Mouse (Mus musculus) testis, adult 2 months (tissue): ENCODE results near the gene Nos1ap. TPM values are rescaled to one million over a fixed set of nuclear protein-coding genes. Genes with fewer than 3 reads are reported as not detected.
A peak's percentile ranks its signal among the peaks of the same experiment; 100 is the strongest.

Source experiments
- H3K27ac ChIP-seq: fragments of 200-500 bp; 2 replicates; pipeline ENCODE4 v1.5.1; 2012; ENCODE audit warnings: low read depth, low read length; ENCODE audit not compliant: control insufficient read depth, insufficient read depth
- H3K27me3 ChIP-seq: fragments of 200-500 bp; 2 replicates; pipeline ENCODE4 v1.6.1; 2012; ENCODE audit warnings: mild to moderate bottlenecking, low read length, moderate library complexity; ENCODE audit not compliant: control insufficient read depth, insufficient read depth
- H3K36me3 ChIP-seq: fragments of 200-500 bp; 2 replicates; pipeline ENCODE4 v1.6.1; 2012; ENCODE audit warnings: mild to moderate bottlenecking, low read length; ENCODE audit not compliant: control insufficient read depth, insufficient read depth
- H3K4me1 ChIP-seq: fragments of 200-500 bp; 2 replicates; pipeline ENCODE4 v1.6.1; 2012; ENCODE audit warnings: low read length; ENCODE audit not compliant: control insufficient read depth, insufficient read depth
- H3K4me3 ChIP-seq: fragments of 200-500 bp; 2 replicates; pipeline ENCODE4 v1.5.1; 2012; ENCODE audit warnings: low read depth, mild to moderate bottlenecking, low read length, moderate library complexity, mixed read lengths; ENCODE audit not compliant: control insufficient read depth
- CTCF ChIP-seq: fragments of 200-500 bp; IDR thresholded peaks from 2 replicates; pipeline ENCODE4 v1.5.1; 2012; ENCODE audit warnings: low read depth, mild to moderate bottlenecking, inconsistent platforms, low read length, moderate library complexity; ENCODE audit not compliant: control insufficient read depth, insufficient read depth, insufficient replicate concordance
- POLR2A ChIP-seq: fragments of 200-500 bp; IDR thresholded peaks from 2 replicates; pipeline ENCODE4 v1.6.1; 2012; ENCODE audit warnings: low read depth, mild to moderate bottlenecking, inconsistent platforms, low read length, moderate library complexity; ENCODE audit not compliant: control insufficient read depth
- polyA plus RNA-seq: library from polyadenylated mRNA; depleted of rRNA; stranded (reverse); fragments of >200 nt; gene quantifications from 2 replicates; pipeline ENCODE4 v1.2.3, GENCODE M21; 2012; rRNA removed

Gene Nos1ap
- 1.4 and 2.1 TPM in 2 replicates for polyA plus RNA-seq

DNA sequence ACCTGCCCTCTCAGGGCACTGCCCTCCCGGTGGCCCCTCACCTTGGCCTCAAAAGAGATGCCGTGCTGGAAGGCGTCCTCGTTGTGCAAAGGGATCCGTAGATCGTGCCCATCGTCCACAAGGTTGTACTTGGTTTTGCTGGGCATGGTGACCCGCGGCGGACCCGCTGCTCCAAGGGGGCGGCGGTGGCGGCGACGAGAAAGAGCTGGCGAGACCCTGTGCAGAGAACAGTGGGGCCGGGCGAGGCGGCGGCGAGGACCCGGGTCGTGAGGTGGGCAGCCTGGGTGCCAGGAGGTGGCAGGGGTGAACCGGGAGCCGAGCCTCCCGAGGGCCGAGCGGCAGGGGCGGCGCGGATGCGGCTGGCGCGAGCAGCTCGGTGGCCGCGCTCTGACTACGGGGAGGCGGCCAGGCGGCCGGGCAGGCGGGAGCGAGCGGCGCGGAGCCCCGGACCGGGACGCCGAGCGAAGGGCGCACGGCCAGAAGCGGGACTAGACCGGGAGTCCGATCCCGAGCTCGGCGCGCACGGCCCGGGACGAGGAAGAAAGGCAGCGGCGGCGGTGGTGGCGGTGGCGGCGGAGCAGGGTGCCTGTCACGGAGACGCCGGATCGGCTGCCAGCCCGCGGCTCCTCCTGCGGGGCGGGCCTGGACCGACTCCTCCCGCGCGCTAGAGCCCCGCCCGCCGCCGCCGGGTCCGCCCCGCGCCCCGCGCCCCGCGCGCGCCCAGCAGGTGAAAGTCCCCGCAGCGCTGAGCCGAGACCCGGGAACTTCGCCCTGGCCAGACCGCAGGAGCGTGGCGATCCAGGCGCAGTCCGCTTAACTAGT, at the start of gene Nos1ap:
Gene Nos1ap, minus strand, starts transcription at position 643 of the 822 bp plus-strand sequence.
- Histone ChIP-seq H3K4me3 (peak within 1 kb of the TSS; percentile 89), H3K27ac (peak within 1 kb of the TSS; percentile 49; the same call in 1 of the 2 replicates), H3K36me3 (no peaks in the 10 kb centered on the region), H3K27me3 (no peaks in the 10 kb centered on the region), H3K4me1 (peaks cover 11% of the 10 kb centered on the region)
- no peak; the same call in 1 of the 2 replicates for TF ChIP-seq POLR2A
- TF ChIP-seq CTCF: no peak

DNA sequence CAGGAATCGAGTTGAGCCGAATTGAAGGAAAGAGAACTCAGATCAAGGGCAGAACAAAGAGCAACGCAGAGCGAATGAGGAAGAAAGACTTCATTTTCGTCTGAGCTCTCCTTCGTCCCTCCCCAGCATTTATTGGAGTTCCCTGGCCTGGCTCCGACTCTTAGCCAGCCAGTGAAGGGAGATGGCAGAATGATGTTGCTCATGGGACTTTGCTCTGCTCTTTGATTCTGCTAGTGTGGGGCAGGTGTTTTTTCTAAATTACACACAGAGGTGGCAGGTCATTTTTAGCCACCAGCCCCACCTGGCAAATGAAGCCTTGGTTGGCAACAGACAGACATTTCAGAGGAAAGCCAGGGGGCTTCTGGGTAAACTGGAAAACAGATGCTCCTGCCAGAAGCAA, 49.3 kb upstream of the Nos1ap start:
- H3K36me3 ChIP-seq: no peaks in the 10 kb centered on the region
- TF ChIP-seq CTCF: no peak
- TF ChIP-seq POLR2A: no peak
- no peak overlapping the region for H3K4me3 ChIP-seq
- H3K27ac ChIP-seq: no peak overlapping the region
- H3K4me1 ChIP-seq: no peaks in the 10 kb centered on the region
- no peaks in the 10 kb centered on the region for H3K27me3 ChIP-seq

DNA sequence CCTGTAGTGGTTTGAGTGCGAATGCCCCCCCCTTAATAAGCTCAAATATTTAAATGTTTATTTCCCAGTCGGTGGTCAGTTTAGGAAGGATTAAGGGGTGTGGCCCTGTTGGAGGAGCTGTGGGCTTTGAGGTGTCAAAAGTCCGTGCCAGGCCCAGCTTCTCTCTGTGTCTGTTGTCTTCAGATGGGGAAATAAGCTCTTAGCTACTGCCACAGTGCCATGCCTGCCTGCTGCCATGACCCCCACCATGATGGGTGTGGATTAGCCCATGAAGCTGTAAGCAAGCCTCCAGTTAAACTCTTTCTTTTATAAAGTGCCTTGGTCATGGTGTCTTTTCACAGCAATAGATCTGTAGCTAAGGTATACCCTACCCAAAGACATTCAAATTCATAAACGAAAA, 43.2 kb upstream of the Nos1ap start:
- no peak for TF ChIP-seq POLR2A
- no peak for TF ChIP-seq CTCF
- Histone ChIP-seq H3K4me3 (no peak overlapping the region), H3K36me3 (no peaks in the 10 kb centered on the region), H3K27ac (no peak overlapping the region), H3K27me3 (no peaks in the 10 kb centered on the region), H3K4me1 (no peaks in the 10 kb centered on the region)

DNA sequence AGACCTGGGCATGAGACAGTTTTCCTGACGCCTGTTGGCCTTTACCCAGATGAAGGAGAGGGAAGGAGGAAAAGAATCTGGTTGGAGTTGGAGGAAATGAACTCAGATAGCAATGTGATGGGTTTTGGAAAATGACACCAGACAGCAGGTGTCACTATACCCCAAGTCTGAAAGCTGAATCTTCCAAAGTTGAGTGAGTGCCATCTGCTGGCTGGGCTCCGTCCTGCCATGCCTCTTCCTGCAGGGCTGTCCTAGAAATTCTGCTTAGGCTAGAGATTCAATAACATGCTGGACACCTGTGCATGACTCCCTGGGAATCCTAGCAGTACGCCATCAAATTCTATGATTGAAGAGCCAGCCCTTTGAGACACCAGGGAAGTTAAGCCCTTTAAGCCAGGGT, 42.7 kb upstream of the Nos1ap start:
- no peaks in the 10 kb centered on the region for H3K36me3 ChIP-seq
- no peak overlapping the region for H3K27ac ChIP-seq
- H3K4me3 ChIP-seq: no peak overlapping the region
- H3K4me1 ChIP-seq: no peaks in the 10 kb centered on the region
- no peaks in the 10 kb centered on the region for H3K27me3 ChIP-seq
- TF ChIP-seq CTCF (peak; percentile 81; the same call in 1 of the 2 replicates), POLR2A (no peak)

DNA sequence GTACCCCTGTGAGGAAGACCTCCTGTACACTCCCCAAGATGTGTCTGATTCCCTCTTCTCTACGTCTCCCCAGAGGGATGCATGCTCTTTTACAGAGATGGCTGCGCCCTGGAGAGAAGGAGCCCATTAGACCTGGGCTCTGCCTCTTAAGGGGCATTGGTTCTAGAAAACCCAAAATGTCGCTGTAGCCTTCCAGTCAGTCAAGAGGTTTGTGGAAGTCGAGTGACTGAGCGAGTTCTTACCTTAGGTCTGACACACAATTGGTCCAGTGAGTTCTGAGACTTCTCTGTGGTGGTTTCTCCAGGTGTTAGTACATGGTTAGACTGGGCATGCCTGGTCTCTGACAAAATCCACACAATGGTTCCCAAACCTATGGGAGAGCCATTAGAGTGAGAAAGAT, 41.9 kb upstream of the Nos1ap start:
- no peaks in the 10 kb centered on the region for H3K36me3 ChIP-seq
- H3K4me1 ChIP-seq: no peaks in the 10 kb centered on the region
- no peak overlapping the region for H3K4me3 ChIP-seq
- TF ChIP-seq POLR2A (no peak), CTCF (no peak)
- no peak overlapping the region for H3K27ac ChIP-seq
- no peaks in the 10 kb centered on the region for H3K27me3 ChIP-seq

DNA sequence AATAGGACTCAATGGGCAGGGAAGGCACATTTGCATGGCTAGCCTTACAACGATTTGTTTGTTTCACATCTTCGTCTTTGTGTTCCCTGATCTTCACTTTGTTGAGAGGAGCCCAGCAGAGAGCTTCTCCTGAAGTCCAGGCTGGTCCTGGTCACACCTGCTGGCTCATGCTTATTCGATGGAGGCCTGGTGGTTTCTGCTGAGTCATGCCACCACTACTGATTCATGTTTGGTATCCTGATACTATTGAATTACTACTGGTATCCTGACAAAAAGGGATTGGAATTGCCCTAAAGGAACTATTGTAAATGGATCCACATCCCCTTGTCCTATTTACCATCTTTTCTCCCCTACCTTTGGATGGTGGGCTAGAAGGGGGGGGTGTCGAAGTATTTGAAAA, 40.8 kb upstream of the Nos1ap start:
- Histone ChIP-seq H3K27me3 (no peaks in the 10 kb centered on the region), H3K4me1 (no peaks in the 10 kb centered on the region), H3K36me3 (no peaks in the 10 kb centered on the region), H3K4me3 (no peak overlapping the region), H3K27ac (no peak overlapping the region)
- no peak for TF ChIP-seq CTCF
- no peak for TF ChIP-seq POLR2A

DNA sequence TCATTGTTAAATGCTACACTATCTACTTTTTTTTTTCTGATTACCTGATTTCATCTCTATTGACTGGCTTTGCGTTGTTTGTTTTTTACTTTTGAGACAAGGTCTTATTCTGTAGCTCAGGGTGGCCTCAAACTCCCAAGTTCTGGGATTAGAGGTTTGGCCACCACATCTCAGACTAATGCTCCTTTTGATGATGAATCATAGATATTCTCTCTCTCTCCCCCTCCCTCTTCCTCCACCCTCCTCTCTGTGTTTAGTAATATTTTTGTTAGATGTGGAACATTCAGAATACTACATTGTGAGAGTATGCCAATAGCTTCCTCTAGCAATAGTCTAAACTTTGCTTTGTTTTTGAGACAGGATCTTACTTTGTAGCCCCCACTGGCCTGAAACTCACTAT, 33.8 kb upstream of the Nos1ap start:
- no peaks in the 10 kb centered on the region for H3K4me1 ChIP-seq
- no peaks in the 10 kb centered on the region for H3K36me3 ChIP-seq
- TF ChIP-seq CTCF (no peak), POLR2A (no peak)
- H3K27ac ChIP-seq: no peak overlapping the region
- H3K27me3 ChIP-seq: no peaks in the 10 kb centered on the region
- H3K4me3 ChIP-seq: no peak overlapping the region
